Mouse (Mus musculus) C2C12 (cell line): Measurements from ENCODE around the gene Nr1h2.

Experiments
- CTCF ChIP-seq: IDR thresholded peaks from one replicate; pipeline ENCODE4 v1.5.1; 2011; ENCODE audit not compliant: control insufficient read depth, insufficient read depth, insufficient read length
- MYOD1 ChIP-seq: IDR thresholded peaks from one replicate; pipeline ENCODE4 v1.6.1; 2011; ENCODE audit warnings: low read depth; ENCODE audit not compliant: control insufficient read depth, insufficient read length
- MYOG ChIP-seq: IDR thresholded peaks from one replicate; pipeline ENCODE4 v1.6.1; 2011; ENCODE audit not compliant: control insufficient read depth, insufficient read length; ENCODE audit errors: extremely low read depth
- USF1 ChIP-seq: IDR thresholded peaks from one replicate; pipeline ENCODE4 v1.6.1; 2011; ENCODE audit warnings: low read depth, mild to moderate bottlenecking, control low read depth, moderate library complexity

DNA sequence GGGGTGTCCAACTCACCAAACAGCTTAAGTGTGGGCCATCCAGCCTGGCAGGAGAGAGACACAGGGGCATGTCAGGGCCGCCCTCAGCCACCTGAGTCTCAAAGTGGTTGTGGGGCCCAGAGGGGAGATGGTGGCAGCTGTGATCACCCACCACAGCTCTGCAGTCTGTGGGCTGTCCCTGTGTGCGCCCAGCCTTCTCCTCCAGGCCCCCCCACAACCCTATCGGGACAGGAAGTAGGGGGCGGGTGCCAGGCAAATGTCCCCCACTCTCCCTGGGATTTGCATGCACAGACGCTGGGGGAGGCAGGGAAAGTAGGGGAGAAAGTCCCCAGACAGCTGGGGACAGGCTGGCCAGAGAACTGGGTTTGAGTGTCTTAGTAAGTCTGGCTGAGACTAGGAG, 22.5 kb downstream of the Nr1h2 start:
- TF ChIP-seq CTCF: no peak
- no peak for TF ChIP-seq USF1
- TF ChIP-seq MYOD1: no peak
- no peak for TF ChIP-seq MYOG
